13 mouse cellular contexts compared by ENCODE assay signal in genomic region chr11:112552838-112553237, GRCm38 (mm10).
"Had no signal": no experiment of that assay in that cellular context is flagged by ENCODE, and none has a peak within 500 bp of the region (broad histone marks: within the 10 kb centered on the region; RNA-seq: fewer than 3 reads in every experiment).

No protein-coding gene starts in this region.

- H3K4me1 ChIP-seq: liver, embryonic 13.5 days; neural tube, embryonic 13.5 days had no signal

- H3K9ac ChIP-seq: liver, embryonic 13.5 days; neural tube, embryonic 13.5 days had no signal

- H3K9me3 ChIP-seq: liver, embryonic 13.5 days; neural tube, embryonic 13.5 days had no signal

- H3K27ac ChIP-seq: kidney, postnatal 0 days; left cerebral cortex, adult 2 months; liver, embryonic 13.5 days; neural tube, embryonic 13.5 days had no signal

- H3K27me3 ChIP-seq: liver, embryonic 13.5 days; neural tube, embryonic 13.5 days had no signal

- H3K4me3 ChIP-seq: left cerebral cortex, adult 2 months; liver, embryonic 13.5 days; myocyte; neural tube, embryonic 13.5 days had no signal

- H3K4me2 ChIP-seq: liver, embryonic 13.5 days; neural tube, embryonic 13.5 days had no signal

- DNase-seq: kidney, adult 2 months; kidney, postnatal 25 days; layer of hippocampus, postnatal 36 days; liver, embryonic 13.5 days; lung, adult 2 months; lung, postnatal 14 days; lung, postnatal 4 days; thymus, adult 18-20 months; thymus, postnatal 36 days had no signal

- H3K36me3 ChIP-seq: liver, embryonic 13.5 days; neural tube, embryonic 13.5 days had no signal
